Mouse (Mus musculus) testis, adult 2 months (tissue): ENCODE measurements around the gene Amacr.

Experiments
- CTCF ChIP-seq: fragments of 200-500 bp; IDR thresholded peaks from 2 replicates; pipeline ENCODE4 v1.5.1; 2012; ENCODE audit warnings: low read depth, mild to moderate bottlenecking, inconsistent platforms, low read length, moderate library complexity; ENCODE audit not compliant: control insufficient read depth, insufficient read depth, insufficient replicate concordance
- POLR2A ChIP-seq: fragments of 200-500 bp; IDR thresholded peaks from 2 replicates; pipeline ENCODE4 v1.6.1; 2012; ENCODE audit warnings: low read depth, mild to moderate bottlenecking, inconsistent platforms, low read length, moderate library complexity; ENCODE audit not compliant: control insufficient read depth

- TF ChIP-seq POLR2A (no peak), CTCF (no peak)
Observed at GRCm38 (mm10) chr15:11035947-11036474, 54.5 kb downstream of the Amacr start.
